Mouse (Mus musculus) small intestine, adult 2 months (tissue): ENCODE measurements around the gene Gtf2h3.

Experiments
- CTCF ChIP-seq: fragments of 200-500 bp; IDR thresholded peaks from 2 replicates; pipeline ENCODE4 v1.5.1; 2012; ENCODE audit warnings: low read depth, mild to moderate bottlenecking, control low read depth, inconsistent platforms, low read length, moderate library complexity, mixed read lengths; ENCODE audit not compliant: insufficient replicate concordance, insufficient read length; ENCODE audit errors: extremely low read depth
- POLR2A ChIP-seq: fragments of 200-500 bp; IDR thresholded peaks from 2 replicates; pipeline ENCODE4 v1.6.1; 2012; ENCODE audit warnings: low read depth, mild to moderate bottlenecking, control low read depth, inconsistent platforms, low read length, moderate library complexity

GRCm38 (mm10) chr5:124614709-124615108 is 35.8 kb downstream of the Gtf2h3 start:
- TF ChIP-seq CTCF (no peak), POLR2A (no peak)
